Mouse (Mus musculus): ENCODE measurements at regions not wholly inside any gene's neighbourhood (a gene's known extent, or its start where the extent isn't known, plus 50 kb on each side); places are given as distances from the start of the nearest gene placed in this dataset.

DNA sequence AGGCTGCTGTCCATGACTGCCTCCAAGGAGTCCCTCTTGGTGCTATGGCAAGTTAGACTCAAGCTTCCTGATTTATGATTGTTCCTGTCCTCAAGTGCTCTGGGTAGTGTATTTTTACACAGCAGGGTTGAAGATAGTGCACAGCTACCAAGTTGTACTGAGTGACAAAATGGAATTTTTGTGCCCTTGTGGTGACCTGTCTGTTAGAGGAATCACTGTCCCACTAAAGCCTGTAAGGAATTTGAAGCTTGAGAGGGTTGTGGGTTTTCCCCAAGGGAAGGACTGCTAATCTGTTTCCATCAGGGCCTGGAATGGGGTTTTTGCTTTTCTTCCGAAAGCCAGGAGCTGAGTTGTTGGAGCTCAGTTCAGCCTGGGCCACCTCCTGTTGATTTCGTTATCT lies 306.8 kb upstream of the Gm21798 start:
- TF ChIP-seq ZNF384 (IDR thresholded peaks at IDR 0.05; ENCODE audit: low read depth, low read length) = no peak
- TF ChIP-seq CHD2 (IDR thresholded peaks at IDR 0.05; ENCODE audit: low read depth, low read length) = no peak
